Mouse (Mus musculus) lung, adult 2 months (tissue): Measurements from ENCODE around the gene Fev.

Experiments
- CTCF ChIP-seq: fragments of 200-500 bp; IDR thresholded peaks from 2 replicates; pipeline ENCODE4 v1.5.1; 2011; ENCODE audit warnings: mild to moderate bottlenecking, low read length, control low read depth; ENCODE audit not compliant: insufficient read depth
- POLR2A ChIP-seq: fragments of 200-500 bp; IDR thresholded peaks from 2 replicates; pipeline ENCODE4 v1.6.1; 2011; ENCODE audit warnings: low read depth, mild to moderate bottlenecking, control low read depth, low read length, borderline replicate concordance; ENCODE audit errors: extremely low read depth

- TF ChIP-seq CTCF (peak; percentile 41; the same call in 1 of the 2 replicates), POLR2A (no peak)
Measured at GRCm38 (mm10) chr1:74915706-74916105, 30.5 kb upstream of the Fev start.
